Mouse (Mus musculus) frontal cortex, adult (tissue): Measurements from ENCODE around the gene Tnpo1.

Experiments
- ATAC-seq: cut with Nextera tagmentation; 2 replicates; pipeline ENCODE4 v1.9.2; 2017; ENCODE audit warnings: mild to moderate bottlenecking, moderate library complexity, mixed read lengths; ENCODE audit not compliant: low TSS enrichment

The Tnpo1 gene

DNA sequence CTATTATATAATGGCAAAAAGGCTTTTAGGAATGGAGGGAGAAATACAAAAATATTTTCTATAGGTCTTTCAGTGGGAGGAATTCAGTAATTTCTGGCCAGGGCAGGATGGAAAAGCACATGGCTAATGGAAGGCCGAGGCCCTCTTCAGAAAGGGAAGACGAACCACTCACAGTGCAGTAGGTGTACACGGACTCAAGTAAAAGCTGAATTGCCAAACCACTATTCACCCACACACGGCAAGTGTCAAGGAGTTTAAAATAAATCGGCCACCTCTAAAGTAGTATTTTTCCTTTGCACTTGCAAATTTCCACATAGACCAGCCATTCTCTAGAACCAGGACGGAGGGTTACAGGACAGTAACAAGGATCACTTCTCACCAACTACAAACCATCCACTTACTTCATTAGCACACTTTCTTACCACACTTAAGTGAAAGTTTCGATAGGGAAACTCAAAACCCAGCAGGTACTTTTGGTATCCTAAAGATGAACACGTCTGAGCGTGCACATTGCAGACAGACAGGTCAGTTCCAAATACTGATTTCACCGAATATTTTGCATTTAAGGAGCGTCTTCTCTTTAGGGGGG lies 1.2 kb downstream of the Tnpo1 start:
- ATAC-seq = no peak

DNA sequence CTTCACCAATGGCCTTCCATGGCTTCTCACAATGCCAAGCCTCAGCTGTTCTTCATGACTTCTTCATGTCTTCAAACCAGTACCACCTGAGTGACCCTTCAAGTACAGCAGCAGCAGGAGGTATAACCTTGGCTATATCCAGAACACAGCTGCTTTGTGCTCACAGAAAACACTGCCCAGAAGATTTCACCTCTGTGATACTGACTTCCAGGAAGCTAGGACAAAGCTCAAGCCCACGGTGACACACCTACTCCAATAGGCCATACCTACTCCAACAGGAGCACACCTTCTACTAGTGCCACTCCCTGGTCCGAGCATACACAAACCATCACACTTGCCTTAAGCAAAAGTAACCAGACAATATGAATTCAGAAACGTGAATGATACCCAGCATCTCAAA lies 3.4 kb downstream of the Tnpo1 start:
- ATAC-seq = no peak

DNA sequence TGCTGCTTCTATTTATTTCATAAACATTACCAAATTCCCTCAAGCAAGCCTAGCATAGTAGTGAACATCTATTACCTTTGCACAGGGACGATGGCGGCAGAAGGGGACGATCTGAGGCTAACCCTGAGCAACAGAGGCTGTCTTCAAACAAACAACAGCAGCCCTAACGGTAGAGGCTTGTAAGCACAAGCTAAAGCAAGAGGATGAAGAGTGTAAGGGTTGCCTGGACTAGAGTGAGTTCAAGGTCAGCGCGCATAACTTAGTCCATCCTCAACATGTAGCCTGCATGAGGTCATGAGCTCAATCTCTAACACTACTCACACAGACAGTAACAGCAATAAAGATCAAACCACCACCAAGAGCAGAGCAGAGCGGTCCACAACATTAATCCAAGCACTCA lies 4.9 kb downstream of the Tnpo1 start:
- no peak for ATAC-seq

DNA sequence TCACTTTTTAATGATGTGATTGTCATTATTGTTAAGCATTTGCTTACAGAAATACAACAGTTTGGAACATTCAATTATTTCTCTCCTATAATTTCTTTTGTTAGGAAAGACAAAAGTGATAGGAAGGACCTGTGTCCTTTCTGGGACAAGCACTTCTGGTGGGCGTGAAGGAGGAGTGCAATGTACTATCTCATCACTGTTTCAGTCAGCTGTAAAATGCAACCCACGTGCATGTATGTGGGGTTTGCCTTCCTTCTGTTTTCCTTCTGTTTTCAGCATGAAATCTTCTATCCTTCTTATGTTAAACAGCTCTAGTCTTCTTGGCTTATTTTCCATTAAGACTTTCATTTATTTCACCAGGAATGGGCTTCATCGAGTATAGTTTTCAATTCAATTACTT lies 5.9 kb downstream of the Tnpo1 start:
- ATAC-seq = peak; percentile 68

DNA sequence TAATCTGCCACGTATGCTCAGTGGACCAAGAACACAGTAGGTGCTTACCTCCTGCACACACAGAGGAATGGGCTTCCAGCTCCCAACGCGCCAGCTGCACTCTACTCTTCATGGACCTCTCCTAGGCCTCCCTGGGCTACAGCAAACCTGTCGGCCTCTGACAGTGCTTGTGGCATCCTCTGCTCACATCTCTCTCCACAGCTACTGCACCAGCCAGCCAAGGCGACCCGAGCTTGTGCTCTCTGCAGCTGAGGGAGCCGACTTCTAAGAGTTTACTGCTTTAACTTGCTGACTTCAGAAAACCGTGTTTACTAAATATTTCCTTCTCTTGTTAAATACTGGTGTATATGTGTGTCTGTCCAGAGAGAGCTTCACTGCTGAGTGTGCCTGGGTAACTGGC lies 6.5 kb downstream of the Tnpo1 start:
- peak; percentile 14; the same call in 1 of the 2 replicates for ATAC-seq

DNA sequence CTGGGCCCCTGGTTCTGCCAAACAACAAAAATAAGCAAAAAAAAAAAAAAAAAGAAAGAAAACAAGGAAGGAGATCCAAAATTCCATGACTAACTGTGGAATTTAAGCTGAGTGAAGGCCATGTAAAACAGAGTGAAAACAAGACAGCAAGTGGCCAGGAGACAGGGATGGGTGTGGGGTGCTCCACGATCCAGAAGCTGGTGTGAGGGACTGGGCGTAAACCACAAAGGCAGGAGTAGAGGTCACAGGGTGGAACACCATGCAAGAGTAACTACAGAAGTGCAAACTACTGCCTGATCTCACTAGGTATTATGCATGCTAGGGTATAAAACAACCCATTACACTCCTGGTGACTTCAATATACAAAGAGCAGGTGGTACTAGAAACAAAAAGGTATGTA lies 8.3 kb downstream of the Tnpo1 start:
- no peak for ATAC-seq

DNA sequence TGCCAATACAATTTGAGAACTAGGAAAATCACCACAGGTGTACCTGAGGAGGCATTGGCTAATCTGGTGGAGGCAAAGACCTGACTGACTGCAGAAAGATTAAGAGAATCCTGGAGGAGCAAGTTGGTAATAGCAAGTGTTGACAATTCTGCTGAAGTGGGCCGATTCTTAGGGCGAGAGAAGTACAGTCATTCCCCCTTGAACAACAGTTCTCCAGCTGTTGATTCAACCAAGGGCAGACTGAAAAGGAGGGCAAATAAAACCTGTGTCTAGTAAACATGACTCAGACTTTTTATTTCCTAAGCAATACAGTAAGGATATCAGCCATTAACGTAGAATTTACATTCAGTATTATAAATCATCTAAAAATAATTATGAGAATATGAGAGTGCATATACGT lies 10.6 kb downstream of the Tnpo1 start:
- ATAC-seq = no peak

DNA sequence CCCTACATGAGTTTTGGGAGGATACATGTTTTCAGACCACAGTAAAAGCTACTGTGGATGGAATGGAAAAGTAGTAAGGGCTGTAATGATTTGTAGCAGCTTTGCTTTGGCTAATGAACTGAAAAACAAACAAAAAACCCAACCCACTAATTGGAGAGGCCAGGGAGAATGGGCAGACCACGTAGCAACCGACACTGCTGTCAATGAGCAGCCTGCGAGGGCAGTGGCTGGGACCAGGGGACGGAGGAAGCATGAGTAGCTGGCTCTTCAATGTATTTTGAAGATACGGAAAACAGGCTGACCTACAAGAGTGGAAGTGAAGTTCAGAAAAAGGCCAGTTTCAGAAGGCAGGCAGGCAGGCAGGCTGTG lies 11.4 kb downstream of the Tnpo1 start:
- no peak for ATAC-seq

DNA sequence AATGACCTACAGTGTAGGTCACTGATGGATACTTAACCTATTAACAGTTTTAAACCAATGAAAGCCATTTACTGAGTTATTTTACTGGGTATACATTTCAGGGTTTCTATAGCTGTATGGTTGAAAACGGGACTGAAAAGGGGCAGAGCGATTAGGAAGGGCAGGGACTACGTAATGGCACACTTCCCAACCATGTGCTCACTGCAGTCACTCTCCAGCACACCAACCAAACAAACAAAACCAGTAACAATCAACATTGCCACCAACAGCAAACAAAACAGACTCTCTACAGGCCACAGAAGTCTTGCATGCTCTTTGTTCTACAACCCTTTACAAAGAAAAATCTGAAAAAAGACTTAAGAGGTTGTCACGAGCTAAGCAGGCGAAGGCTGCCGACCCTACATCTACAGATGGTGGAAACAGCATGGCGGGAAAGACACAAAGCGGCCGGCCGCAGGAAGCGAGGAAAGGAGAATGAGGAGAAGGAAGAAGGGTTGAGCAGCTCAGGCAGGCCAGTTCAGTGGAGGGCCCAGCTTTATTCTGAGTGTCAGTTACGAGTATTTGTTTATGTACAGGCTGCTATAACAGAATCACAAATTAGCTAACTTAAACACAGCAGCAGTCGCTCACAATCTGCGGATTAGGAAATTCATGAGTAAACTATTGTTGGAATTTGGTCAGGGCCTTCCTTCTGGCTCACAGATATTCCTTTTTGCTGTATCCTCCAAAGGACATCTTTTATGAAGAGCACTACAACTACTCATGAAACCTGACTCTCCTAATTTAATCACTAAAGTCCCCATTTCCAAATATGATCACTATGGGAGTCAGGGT lies 12.0 kb downstream of the Tnpo1 start:
- no peak for ATAC-seq

DNA sequence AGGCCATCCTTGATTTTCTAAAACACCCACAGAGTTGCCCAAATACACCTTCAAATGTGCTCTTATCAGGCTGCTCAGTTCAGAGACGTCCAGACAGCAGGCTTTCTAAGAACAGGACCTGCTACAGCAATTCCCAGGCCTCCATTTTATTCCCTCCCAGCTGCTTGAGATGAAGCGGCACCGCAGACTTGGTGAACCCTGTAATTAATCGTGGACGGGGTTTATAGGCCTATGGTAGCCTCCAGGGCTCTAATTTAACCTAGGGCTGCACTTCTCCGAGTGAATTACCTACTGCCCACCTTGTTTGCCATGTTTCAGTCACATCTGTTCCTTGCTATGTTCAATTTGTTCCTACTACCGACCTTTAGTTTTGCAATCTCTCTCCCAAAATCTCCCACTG lies 13.0 kb downstream of the Tnpo1 start:
- ATAC-seq = no peak

DNA sequence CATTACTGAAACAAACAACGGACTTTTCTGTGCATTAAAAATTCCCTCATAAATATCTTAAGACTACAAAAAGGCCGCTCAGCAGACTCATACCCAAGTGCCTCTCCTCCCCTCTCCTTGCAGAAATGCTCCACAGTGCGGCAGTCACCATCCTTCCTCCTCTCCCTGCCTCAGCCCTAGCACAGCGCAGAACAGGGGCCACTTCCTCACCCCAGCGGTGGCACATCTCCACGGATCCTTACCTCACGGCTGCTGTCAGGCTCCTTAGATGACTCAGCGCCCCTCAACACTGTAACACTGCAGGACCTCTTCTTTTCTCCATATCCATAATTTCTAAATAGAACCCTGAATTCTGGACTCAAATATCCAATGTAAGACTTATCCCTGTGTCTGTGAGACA lies 13.6 kb downstream of the Tnpo1 start:
- ATAC-seq = peak; percentile 50; the same call in 1 of the 2 replicates

DNA sequence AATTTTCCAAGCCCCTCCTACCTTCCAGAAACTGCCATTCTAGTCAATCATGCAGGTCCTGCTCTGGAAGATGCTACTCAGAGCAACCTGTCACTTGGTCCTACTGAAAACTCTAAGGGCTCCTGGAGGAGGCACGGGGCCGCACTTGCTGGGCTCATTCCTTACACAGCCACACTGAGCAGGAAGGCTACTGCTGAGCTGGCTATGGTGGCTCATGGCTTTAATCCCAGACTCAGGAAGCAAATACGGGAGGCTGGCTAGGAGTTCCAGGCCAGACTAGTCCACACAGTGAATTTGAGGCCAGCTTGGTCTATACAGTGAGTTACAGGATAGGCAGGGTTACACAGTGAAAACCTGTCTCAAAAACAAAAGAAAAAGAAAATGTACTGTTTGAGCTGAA lies 15.4 kb downstream of the Tnpo1 start:
- ATAC-seq = no peak

DNA sequence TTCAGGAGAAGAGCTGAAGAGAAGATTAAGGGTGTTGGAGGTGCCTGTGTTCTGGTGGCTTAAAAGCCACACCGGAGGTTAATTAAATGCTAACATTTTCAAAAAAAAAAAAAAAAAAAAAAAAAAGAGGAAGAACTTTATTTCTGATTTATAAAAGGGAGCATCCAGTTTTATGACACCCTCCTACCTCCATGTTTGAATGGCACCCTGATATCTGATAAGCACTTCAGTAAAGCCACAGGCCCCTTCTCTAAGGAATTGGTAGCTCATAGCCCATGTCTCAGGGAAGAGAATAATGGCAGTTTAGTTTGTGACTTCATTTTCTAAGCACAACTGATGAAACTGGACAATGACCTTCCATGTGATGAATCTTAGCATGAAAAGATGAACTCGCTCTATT lies 21.6 kb downstream of the Tnpo1 start:
- ATAC-seq = no peak

DNA sequence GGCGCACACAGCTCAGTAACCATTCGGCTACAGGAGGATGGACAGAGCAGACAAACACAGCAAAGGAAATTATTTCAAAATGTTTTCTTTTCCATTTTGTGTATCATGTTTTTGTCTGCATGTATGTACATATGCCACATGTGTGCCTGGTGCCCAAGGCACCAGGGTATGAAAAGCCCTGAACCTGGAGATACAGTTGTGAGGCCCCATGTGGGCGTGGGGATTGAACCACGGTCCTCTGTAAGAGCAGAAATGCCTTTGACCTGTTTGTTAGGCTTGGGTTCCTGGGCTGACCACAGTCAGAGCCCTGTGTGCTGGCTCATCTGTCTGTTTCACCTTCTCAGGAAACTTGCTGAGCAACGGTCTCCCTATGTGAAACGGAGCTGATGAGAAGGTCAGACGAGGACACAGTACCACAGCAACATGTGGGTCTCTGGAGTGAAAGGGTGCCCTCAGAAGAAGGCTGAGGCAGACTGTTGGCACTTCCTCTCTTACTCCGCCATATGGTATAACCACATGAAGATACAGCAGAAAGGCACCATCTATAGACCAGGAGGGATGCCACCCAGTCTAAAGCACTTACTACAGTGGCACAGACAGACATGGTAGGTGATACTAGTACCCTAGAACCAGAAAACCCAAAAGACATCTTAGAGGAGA lies 23.7 kb downstream of the Tnpo1 start:
- no peak for ATAC-seq

DNA sequence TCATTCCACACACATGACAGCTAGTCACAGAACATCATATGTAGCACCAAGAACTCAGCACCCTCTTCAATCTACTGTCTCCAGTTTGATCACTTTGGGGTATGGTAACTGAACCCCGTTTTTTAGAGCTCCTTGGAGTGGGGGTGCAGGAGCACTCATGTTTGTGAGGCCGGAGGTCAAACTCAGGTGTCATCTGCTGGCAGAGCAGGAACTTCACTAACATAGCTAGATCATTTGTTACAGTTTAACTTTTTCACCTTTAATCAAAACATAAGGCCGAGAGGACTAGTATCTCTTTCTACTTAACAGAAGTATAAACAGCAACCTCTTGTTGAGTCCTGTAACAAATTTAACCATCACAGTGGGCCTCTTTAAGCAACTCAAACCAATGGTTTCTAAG lies 26.6 kb downstream of the Tnpo1 start:
- ATAC-seq = no peak

DNA sequence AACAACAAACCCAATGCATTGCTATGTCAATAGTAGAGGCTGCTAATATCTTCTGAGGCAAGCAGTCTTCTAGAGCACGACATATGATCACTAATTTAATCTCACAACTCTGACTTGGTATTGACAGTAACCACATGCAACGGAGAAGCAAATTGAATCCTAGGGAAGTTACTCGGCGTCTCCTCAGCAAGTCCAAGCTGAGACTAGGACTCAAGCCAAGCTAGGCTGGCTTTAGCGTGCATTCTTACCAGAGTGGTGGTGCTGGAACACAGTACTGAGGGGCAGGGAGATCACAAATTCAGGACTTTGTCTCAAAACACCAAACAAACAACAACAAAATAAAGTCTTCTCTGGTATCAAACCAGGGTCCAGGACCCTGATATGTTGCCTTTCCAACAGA lies 28.6 kb downstream of the Tnpo1 start:
- no peak for ATAC-seq

DNA sequence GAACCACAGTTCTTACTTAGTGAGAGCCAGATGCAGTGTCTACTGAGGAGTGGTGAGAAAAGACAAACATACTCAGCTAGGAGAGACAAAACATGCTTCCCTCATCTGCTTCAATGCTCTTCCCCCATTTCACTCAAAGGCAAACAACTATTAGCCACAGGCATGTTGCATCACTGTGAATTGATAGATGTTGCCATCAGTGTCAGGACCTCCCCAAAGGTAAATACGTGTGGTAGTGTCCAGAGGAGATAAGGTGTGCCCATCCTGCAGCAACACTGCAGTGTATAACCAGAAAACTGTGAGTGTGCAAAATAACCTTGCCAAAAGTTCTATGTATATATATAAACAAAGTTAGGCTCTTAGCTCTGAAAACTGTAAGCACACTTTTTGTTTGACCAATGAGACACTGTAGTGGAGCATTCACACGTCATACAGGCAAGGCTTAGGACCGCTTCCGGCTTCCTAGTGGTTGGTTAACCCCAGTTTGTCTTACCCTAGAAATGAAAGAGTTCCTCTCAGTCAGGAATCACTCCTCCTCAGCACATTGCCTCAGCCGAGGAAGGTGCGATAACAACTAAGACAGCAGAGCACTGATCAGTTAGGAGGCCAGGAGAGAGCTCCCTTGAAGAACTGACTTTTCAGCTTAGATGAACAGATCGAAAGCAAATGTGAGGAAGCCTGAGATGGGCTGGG lies 29.6 kb downstream of the Tnpo1 start:
- ATAC-seq = peak; percentile 55; the same call in 1 of the 2 replicates

DNA sequence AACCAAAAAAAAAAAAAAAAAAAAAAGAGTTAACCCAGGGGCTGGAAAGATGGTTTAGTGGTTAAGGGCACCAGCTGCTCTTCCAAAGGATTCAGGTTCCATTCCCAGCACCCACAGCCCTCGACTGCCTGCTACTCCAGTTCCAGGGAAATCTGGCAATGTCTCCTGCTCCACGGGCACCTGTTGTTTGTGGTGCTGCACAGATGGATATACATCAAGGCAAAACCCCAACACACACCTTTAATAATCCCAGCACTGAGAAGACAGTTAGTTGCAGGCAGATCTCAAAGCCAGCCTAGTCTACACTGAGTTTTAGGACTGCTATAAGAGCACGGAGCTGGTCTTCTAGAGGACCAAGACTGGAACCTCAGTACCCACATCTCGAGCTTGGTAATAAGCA lies 30.2 kb downstream of the Tnpo1 start:
- no peak for ATAC-seq

DNA sequence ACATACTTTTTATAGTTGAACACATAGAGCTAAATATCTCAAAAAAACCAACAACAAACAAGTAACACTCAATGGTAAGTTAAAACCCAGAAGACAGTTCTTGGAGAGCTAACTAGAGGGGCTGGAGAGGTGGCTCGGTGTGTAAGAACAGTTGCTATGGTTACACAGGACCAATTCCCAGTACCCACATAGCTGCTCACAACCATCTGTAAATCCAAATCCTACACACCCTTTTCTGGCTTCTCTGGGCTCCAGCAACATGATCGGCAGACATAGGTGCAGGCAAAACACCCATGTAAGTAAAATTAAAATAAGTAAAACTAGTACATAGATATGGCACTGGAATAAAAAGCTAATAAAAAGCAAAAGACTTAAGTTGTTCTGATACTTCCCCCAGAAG lies 31.3 kb downstream of the Tnpo1 start:
- ATAC-seq = peak; percentile 27; the same call in 1 of the 2 replicates

DNA sequence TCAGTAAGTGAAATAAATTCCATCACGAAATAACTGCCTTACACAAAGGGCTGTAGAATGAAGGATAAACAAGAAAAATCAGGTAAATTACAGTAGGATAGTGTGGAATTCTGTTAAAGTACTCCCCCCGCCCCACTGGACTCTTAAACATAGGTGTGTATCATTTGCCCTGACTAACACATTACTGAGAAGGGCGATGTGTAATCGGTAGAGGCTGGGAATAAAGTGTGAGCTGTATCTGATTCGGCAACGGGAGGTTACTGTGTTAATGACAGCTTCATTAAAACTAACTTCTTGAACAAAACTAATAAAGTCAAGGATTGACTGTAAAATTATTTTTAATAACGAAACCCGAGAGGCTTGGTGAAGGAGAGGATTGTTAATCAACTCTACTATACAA lies 34.7 kb downstream of the Tnpo1 start:
- no peak for ATAC-seq

DNA sequence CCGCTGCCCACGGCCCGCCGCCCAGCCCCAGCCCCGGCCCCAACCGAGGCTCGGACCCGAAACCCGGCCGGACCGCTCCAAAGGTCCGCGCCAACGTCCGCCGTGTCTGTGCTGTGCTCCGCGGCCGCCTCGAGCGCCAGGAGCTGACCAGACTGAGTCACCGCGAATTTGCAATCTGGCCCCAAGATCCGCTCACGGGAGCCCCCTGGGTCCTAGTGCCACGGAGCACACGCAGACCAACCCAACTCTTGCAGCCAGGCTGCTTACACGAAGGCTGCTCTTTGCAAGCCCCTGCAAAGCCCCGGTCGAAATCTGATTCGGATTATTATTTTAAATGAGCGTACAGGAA lies 35.3 kb downstream of the Tnpo1 start:
- peak; percentile 88 for ATAC-seq

DNA sequence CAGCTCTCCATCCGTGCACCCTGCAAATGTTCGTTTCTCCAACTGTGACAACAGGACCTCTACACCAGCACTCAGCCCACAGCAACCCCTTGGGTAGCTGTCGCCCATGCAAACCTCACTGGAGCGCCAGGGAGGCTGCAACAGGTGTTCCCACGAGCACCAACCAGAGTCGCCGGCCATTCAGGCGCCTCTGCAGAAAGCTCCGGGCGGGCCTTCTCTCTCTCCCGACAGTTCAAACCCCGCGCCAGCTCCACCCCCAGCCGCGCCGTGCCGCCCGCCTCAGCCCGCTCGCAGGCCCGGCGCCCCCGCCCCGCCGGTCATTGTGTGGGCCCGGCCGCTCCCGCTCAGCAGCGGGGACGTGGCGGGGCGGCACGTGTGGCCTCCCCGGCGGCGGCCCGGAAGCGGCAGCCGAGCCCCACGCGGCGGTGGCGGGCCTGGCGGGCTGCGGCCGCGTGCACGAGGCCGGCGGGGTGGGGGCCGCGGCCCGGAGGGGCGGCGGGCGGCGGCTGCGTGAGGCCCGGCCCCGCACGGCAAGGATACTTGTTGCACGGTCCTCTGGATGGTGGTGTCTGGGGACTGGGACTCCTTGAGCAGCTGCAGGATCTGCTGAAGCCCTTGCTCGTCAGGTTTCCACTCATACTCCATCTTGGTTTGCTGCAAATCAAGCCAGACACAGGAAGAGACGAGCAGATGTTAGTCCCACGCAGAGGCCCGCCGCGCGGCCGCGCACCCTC lies 35.9 kb downstream of the Tnpo1 start:
- ATAC-seq = peak; percentile 60
